Mouse (Mus musculus) lung, postnatal 0 days (tissue): Measurements from ENCODE around the gene Sf3b1. TPM values are rescaled to one million over a fixed set of nuclear protein-coding genes. Genes with fewer than 3 reads are reported as not detected.

Experiments
- ATAC-seq: fragments of 200-750 bp; cut with Nextera tagmentation; 2 replicates; pipeline ENCODE4 v1.8.0; 2017; ENCODE audit warnings: moderate library complexity
- DNase-seq: peaks from one replicate; pipeline ENCODE4 v3.0.0-alpha.2; 2016; ENCODE audit warnings: low spot score
- H3K27ac ChIP-seq: fragments of 300-500 bp; sonication (generic); 2 replicates; pipeline ENCODE4 v1.5.1; 2014; ENCODE audit warnings: antibody characterized with exemption, mild to moderate bottlenecking, low read length, mixed read lengths
- H3K27me3 ChIP-seq: fragments of 300-500 bp; sonication (generic); replicated peaks from 2 replicates; pipeline ENCODE4 v1.6.1; 2014; ENCODE audit warnings: low read length, mixed read lengths; ENCODE audit not compliant: insufficient read depth
- H3K36me3 ChIP-seq: fragments of 300-500 bp; sonication (generic); 2 replicates; pipeline ENCODE4 v1.6.1; 2014; ENCODE audit warnings: low read length, mixed read lengths; ENCODE audit not compliant: insufficient read depth
- H3K4me1 ChIP-seq: fragments of 300-500 bp; sonication (generic); 2 replicates; pipeline ENCODE4 v1.6.1; 2014; ENCODE audit warnings: antibody characterized with exemption, low read depth, low read length, mixed read lengths; ENCODE audit not compliant: insufficient read depth
- H3K4me2 ChIP-seq: fragments of 300-500 bp; sonication (generic); replicated peaks from 2 replicates; pipeline ENCODE4 v1.6.1; 2014; ENCODE audit warnings: low read depth, mild to moderate bottlenecking, low read length, moderate library complexity, mixed read lengths
- H3K4me3 ChIP-seq: fragments of 300-500 bp; sonication (generic); 2 replicates; pipeline ENCODE4 v1.5.1; 2014; ENCODE audit warnings: low read depth, low read length
- H3K9ac ChIP-seq: fragments of 300-500 bp; sonication (generic); replicated peaks from 2 replicates; pipeline ENCODE4 v1.6.1; 2014; ENCODE audit warnings: low read depth, mild to moderate bottlenecking
- H3K9me3 ChIP-seq: fragments of 300-500 bp; sonication (generic); 2 replicates; pipeline ENCODE4 v1.6.1; 2016; ENCODE audit warnings: low read length, mixed read lengths
- CTCF ChIP-seq: IDR thresholded peaks from 2 replicates; pipeline ENCODE4 v1.5.1; 2016; ENCODE audit warnings: antibody characterized with exemption, mild to moderate bottlenecking
- EP300 ChIP-seq: IDR thresholded peaks from 2 replicates; pipeline ENCODE4 v1.6.1; 2016; ENCODE audit warnings: antibody characterized with exemption, mild to moderate bottlenecking, control low read depth
- WGBS: fragments of 180-500 bp; shearing (Covaris S2); extraction: QIAGEN DNeasy Blood & Tissue Kit; methylation state at CpG from one replicate; pipeline ENCODE4 v1.1.7; 2014; 5-methylcytosine and 5-hydroxymethylcytosine counted together
- polyA plus RNA-seq: library from polyadenylated mRNA; unstranded; fragments of >200 nt; fragmentation: Nextera tagmentation; extraction: Ambion mirVana; gene quantifications from 2 replicates; pipeline ENCODE4 v1.2.1, GENCODE M21; 2015

Sf3b1 gene
- polyA plus RNA-seq, 1 experiment from 2014 or later: 212 TPM

DNA sequence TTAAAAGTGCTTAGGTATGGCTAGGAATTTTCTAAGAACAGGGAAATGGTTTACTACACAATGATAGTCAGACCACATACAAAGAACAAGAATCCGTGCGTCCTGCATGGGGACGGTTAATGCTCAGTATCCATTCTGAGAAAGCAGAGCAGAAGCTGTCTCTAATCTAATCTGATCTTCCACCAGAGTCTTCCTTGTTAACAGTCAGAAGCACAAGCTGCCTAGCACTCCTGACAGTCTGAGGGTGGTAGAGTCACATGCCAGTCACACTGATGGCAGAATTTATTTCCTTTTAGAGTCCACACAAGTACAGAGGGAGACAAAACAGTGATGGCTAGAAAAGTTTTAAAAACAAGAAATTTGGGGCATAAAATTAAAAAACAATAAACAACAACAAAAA is 41.5 kb downstream of the Sf3b1 start:
- Histone ChIP-seq H3K27me3 (no peaks in the 10 kb centered on the region), H3K36me3 (peaks cover 33% of the 10 kb centered on the region; the same call in 1 of the 2 replicates), H3K27ac (no peak overlapping the region), H3K9me3 (no peaks in the 10 kb centered on the region), H3K4me3 (no peak overlapping the region), H3K4me1 (0 out of 2 replicates have a peak, but pooled peaks cover 4% of the 10 kb centered on the region), H3K4me2 (no peak overlapping the region), H3K9ac (no peak overlapping the region)
- TF ChIP-seq EP300 (no peak), CTCF (no peak)
- ATAC-seq (no peak), DNase-seq (no peak)
- WGBS: 91% methylated on average over 3 of the region's 3 CpGs

DNA sequence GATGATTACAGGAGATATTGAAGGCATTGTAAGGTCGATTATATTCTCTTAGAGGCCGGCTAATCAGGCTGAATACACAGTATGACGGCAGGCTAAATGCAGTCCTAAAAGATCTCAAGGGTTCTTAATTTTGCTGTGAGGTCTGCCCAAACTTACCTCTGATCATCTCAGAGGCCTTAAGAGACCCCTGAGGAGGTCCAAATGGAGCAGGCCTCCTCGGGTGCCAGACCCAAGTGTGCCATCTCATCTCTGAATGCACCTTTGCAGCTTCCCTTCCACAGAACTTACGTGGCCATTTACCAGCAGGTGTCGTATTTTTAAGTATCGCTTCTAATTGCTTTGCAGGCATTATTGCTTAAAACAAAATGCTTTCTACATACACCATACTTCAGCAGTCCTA is 43.1 kb downstream of the Sf3b1 start:
- H3K27ac ChIP-seq: no peak overlapping the region
- no peaks in the 10 kb centered on the region for H3K9me3 ChIP-seq
- H3K4me2 ChIP-seq: no peak overlapping the region
- H3K4me3 ChIP-seq: no peak overlapping the region
- H3K9ac ChIP-seq: no peak overlapping the region
- 0 out of 2 replicates have a peak, but pooled peaks cover 4% of the 10 kb centered on the region for H3K4me1 ChIP-seq
- H3K27me3 ChIP-seq: no peaks in the 10 kb centered on the region
- TF ChIP-seq CTCF (no peak), EP300 (no peak)
- H3K36me3 ChIP-seq: peaks cover 24% of the 10 kb centered on the region; the same call in 1 of the 2 replicates
- ATAC-seq (no peak), DNase-seq (no peak)
- WGBS: 84% methylated on average over 7 of the region's 7 CpGs

DNA sequence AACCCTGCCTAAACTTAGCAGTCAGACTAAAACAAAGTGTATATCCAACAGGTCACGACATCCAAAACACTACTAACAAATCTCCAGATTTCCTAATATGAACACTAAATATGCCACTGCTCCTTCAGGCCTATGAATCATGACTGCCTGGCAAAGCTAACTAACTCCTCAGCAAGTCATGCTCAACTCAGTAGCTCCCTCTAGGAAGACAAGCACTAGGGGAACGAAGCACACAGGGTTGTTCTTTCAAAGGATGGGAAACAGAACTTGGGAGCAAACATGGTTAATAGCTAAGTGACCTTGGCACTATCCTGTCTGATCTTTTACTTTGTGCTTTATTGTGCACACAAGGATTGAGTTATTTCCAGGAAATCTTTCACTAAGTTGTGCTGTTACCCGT is 43.9 kb downstream of the Sf3b1 start:
- 0 out of 2 replicates have a peak, but pooled peaks cover 4% of the 10 kb centered on the region for H3K4me1 ChIP-seq
- H3K27me3 ChIP-seq: no peaks in the 10 kb centered on the region
- peaks cover 22% of the 10 kb centered on the region; the same call in 1 of the 2 replicates for H3K36me3 ChIP-seq
- ATAC-seq (peak; percentile 76), DNase-seq (peak; percentile 72)
- TF ChIP-seq CTCF (peak; percentile 79), EP300 (no peak)
- H3K4me3 ChIP-seq: no peak overlapping the region
- no peaks in the 10 kb centered on the region for H3K9me3 ChIP-seq
- H3K27ac ChIP-seq: no peak overlapping the region
- H3K4me2 ChIP-seq: no peak overlapping the region
- 49% methylated on average over 3 of the region's 3 CpGs for WGBS
- no peak overlapping the region for H3K9ac ChIP-seq

DNA sequence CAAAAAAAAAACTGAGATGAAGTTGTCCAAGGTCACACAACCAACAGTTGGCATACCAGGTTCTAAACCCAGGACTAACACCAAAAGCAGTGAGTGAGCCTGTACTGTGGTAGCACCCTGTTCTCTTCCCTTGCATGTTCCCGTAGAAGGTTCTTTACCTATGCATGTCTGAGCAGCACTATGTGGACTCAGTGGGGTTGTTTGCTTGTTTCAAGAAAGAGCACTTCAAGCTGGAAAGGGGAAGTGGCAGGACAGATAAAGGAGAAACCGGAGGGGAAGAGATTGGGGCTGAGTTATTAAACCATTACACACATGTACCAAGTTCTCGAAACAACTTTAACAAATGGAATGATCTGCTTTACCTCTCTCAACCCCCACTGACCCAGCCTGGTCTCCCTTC is 44.6 kb downstream of the Sf3b1 start:
- TF ChIP-seq CTCF: no peak
- TF ChIP-seq EP300: no peak
- WGBS: 57% methylated on average over 3 of the region's 3 CpGs
- peak; percentile 56 for ATAC-seq
- Histone ChIP-seq H3K4me3 (no peak overlapping the region), H3K9me3 (no peaks in the 10 kb centered on the region), H3K9ac (no peak overlapping the region), H3K27ac (no peak overlapping the region), H3K4me2 (no peak overlapping the region), H3K27me3 (no peaks in the 10 kb centered on the region), H3K4me1 (0 out of 2 replicates have a peak, but pooled peaks cover 4% of the 10 kb centered on the region), H3K36me3 (peaks cover 19% of the 10 kb centered on the region; the same call in 1 of the 2 replicates)
- peak; percentile 21 for DNase-seq

DNA sequence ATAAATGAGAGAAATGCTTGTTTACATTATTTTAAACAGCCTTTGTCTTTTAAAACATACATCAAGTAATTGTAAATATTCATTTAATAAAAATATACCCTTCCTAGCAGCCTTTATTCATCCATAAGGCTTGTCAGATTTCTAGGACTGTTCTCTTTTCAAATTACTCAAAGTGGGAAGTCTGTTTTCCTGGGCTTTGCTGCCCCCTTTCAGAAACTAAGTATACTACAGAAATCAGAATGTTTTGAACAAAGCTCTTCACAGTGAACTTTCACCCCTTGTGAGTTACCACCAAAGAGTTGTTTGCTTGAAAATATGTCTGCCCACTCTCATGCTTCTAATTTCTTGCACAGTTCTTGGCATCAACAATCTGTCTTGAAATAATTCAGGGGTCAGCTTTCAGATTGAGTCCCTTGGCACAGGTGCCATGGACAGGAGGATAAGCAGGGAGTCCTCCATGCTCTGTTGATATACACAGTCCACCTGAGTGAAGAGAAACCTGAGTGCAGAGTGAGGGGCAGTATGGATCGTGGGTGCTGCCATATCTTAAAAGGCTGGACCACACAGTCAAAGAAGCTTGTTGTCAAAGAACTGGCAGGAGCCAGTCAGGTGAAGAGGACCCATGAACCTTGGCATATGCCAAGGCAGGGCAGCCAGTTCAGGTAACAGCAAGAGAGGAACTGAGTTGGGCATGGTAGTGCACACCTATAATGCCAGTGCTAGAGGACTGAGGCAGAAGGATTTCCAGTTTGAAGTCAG is 47.9 kb downstream of the Sf3b1 start:
- ATAC-seq: no peak

DNA sequence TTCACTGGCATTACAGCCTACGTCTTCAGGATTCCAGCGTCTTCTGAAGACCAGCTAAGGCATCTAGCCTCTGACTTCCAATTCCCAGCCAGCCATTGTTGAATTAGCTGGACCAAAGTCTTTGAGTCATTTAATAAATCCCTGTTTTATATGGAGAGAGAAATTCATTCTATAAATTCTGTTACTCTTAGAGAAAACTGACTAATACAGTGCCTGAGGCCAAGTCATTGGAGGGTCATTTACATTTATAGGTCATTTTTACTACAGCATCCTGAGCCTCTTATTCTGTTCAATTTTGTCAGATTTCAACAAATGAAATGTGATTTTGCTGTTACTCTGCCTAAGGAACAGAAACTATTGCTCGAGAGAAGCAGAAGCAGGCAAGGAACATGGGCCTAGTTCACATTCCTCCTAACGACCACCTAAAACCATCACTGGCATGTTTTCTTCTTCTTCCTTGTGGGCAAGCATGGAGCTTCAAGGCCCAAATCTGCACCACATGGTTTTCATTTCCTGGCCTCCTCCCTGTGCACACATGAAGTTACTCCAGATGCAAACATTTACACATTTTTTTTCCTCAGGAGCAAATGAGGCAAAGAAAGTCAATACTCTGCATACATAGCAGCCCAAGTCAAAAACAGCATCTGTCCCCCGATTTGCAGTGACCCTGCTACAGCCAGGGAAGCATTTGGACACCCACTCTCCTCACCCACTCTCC is 55.4 kb downstream of the Sf3b1 start:
- Histone ChIP-seq H3K4me1 (no peaks in the 10 kb centered on the region), H3K27ac (no peak overlapping the region), H3K9me3 (no peaks in the 10 kb centered on the region), H3K27me3 (no peaks in the 10 kb centered on the region), H3K36me3 (no peaks in the 10 kb centered on the region), H3K4me3 (no peak overlapping the region), H3K9ac (no peak overlapping the region), H3K4me2 (no peak overlapping the region)
- DNase-seq (no peak), ATAC-seq (no peak)
- TF ChIP-seq CTCF (no peak), EP300 (no peak)
- 86% methylated on average over 5 of the region's 5 CpGs for whole genome bisulfite sequencing

More for the DNA sequence above, 47.9 kb downstream of the Sf3b1 start:
- 41% methylated on average over 1 of the region's 1 CpGs for WGBS
- DNase-seq: peak; percentile 62
- Histone ChIP-seq H3K4me3 (no peak overlapping the region), H3K9me3 (no peaks in the 10 kb centered on the region), H3K9ac (no peak overlapping the region), H3K4me1 (0 out of 2 replicates have a peak, but pooled peaks cover 4% of the 10 kb centered on the region), H3K27ac (no peak overlapping the region), H3K4me2 (no peak overlapping the region), H3K36me3 (no peaks in the 10 kb centered on the region), H3K27me3 (no peaks in the 10 kb centered on the region)
- peak; percentile 56 for TF ChIP-seq CTCF
- no peak for TF ChIP-seq EP300
